Mouse (Mus musculus) embryo, embryonic 11.5 days (tissue): ENCODE data around the gene Bnc2.

Experiments
- DNase-seq: peaks from one replicate; pipeline ENCODE4 v3.0.0-alpha.2; 2012; ENCODE audit warnings: low read depth, low spot score

The Bnc2 gene

DNA sequence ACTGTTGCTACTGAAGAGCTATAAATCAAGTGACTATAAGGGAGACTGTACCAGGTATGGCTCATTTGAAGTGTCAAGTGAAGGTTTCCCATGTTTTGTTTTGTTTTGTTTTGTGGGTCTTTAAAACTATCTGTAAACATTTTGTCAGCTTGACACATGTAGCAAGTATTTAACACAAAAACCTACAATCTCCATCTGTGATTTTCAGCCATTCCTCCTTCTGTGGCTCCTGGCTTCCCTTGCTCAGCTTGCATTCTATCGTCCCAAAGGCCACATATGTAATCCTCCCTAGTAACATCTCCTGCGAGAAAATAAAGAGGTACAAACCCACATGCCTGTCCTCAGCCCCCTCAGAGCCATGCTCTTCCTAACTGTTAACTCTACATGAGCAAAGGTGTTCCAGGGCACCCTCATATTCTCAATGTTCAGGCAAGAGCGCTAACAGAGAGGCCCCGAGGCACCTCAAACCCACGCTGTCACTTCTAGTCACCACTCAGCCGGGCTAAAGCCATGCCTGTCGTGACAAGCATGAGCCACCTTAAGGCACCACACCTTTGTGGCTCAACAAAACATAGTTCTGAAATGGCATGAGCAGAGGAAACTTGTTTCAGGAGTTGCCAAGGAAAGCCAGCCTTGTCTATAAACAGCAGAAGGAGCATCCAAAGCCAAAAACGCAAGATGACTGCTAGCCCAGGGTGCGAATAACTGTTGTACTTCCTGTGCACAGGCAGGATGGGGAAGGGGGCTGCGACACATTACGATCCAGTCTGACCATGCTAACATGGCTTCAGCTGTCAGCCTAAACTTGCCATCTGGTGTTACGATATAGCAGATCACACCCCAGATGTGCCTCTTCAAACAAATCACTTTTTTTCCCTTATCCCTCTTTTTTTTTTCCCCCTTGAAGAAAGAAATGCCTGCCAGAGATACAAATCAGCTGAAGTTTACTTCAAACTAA, 42.0 kb downstream of the Bnc2 start:
- no peak for DNase-seq

DNA sequence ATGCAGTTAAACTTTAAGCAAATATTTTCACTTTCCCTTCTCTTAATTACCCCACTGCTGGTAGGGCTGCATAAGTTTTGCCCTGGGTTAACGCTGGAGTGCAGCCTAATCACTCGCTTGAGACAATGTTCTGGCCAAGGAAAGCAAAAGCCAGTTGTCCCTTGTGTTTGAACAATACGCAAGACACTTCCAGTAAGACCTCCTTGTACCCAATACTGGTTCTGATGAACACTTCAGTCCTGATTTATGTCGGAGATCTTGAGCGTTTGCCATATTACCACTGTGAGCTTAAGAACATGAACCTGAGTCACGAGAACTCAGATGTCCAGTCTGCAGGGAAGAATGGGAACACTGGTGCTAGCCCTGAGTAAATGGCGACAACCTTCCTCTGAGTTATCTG, 47.5 kb downstream of the Bnc2 start:
- DNase-seq: no peak

DNA sequence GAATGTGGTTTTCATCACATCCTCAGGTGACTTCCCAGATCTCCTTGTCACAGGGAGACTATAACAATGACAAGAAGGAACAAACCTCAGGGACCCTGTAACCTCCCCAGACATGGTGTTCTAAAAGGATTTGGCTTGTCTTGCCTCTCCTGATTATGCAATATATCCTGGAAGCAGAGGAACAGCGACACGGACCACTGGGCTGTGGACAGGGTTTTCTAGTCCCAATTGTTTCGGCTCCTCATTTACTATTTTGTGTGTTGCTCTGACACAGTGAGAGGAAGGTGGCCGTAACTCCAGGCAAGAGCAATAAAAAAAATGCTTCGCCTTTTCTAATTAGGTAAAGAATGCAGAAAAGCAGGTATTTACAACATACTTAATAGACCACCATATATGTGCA, 51.8 kb downstream of the Bnc2 start:
- DNase-seq: no peak

DNA sequence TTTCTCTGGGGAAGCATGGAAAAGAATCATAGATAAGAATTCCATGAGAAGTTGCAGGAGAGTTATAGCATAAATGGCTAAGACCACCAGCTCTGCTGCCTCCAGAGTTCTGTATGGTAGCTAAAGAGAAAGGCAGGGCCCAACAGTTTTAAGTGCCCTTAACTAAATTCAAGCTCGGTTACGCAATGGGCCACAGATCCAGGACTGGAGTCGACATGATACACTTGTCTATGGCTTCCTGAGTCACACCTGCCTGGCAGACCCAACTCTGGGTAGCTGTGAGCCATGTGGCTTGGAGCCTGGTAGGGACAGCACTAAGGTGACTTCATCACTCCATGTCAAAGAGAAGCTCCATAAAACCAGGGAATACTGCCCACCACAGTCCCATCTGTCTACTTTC, 53.3 kb downstream of the Bnc2 start:
- no peak for DNase-seq

DNA sequence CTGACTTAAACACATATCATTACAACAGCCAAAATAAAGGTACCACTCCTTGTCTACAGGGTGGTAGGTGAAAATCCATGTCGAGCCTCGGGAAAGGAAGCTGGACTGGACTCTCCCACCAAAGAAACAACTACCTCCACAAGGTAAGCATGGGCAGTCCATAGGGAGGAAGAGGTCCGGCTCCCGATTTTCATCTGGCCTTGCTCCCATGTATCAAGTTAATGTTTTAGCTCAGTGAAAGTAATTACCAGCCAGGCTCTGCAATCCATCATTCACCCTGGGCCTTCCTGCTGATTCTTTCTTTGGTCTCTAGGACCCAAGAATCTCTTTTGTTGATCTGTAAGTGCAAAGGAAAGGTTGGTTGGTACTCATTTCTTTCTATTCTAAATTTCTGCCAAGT, 65.2 kb downstream of the Bnc2 start:
- DNase-seq: no peak

DNA sequence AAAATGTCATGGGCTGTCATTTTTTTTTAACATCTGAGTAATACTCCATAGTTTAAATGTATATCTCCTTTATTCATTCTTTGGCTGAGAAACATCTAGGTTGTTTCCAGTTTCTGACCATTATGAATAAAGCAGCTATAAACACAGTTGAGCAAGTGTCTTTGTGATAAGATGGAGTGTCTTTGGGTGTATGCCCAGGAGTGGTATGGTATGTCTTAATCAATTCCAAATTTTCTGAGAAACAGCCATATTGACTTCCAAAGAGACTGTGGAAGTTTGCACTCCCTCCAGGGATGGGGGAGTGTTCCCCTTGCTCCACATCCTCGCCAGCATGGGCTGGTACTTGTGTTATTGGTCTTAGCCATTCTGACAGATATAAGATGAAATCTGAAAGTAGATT, 70.6 kb downstream of the Bnc2 start:
- DNase-seq: no peak

DNA sequence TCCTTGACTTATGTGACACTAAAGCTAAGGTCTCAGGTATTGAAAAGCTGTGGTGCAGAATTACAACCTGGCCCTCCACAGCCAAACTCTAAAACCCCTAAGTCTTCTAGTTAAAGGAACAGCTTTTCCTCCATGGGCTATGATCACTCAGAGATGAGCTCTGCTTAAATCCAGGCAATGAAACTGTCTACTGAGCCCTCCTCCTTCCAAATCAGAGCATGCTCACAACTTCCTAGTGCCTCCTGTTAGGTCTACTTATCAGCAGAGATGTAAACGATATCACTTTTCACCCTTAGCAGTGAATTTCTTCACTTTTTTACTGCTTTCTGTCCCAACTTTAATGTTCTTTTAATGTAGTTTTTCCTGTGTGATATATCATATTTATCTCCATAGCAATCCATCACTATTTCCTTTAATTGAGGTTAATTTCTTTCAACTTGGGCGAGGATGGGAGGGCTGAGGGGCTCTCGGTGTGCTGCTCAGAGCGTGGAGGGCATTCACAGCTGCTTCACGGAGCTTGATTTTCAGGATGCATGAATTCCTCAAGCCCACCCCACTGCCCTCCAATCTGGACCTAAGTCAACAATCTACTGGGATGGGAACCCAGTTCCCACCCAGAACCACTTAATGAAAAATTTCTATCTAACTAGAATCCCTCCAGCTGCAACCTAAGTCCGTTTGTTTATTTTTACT, 94.7 kb downstream of the Bnc2 start:
- no peak for DNase-seq

DNA sequence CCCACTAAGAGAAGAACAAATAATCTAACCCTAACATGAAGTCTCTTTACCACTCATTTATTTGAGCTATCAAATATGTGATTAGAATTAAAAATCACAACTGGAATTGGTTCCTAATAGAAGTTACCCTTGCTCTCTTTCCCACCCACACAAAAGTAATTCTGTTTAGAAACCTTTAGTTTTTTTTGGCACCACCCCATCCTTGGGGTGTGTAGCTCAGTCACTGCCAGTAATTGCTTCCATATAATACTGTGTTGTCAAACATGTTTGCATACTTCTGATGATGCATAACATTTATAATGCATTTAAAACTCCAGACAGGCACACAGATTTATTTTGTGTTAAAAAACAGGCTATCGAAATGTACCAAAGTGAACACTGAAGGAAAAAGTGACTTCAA, 96.8 kb downstream of the Bnc2 start:
- DNase-seq: no peak

DNA sequence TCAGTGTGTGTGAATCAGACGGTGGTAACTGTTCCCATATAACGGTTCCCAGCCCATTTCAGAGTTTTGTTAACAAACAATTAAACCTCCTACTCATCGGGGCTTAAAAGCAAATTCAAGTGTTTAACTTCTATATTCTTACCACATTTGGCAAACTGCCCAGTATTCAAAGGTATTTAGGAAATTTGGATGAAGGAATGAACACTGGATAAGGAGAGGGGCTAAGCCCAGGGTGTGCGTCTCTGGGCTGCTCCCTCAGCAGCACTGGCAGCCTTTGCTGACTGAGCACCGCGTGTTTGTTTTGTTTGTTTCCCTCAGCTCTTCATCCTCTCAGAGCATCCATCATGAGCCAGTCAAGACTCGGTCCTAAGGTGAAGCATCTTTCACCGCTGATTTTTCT, 109.0 kb downstream of the Bnc2 start:
- DNase-seq: no peak

DNA sequence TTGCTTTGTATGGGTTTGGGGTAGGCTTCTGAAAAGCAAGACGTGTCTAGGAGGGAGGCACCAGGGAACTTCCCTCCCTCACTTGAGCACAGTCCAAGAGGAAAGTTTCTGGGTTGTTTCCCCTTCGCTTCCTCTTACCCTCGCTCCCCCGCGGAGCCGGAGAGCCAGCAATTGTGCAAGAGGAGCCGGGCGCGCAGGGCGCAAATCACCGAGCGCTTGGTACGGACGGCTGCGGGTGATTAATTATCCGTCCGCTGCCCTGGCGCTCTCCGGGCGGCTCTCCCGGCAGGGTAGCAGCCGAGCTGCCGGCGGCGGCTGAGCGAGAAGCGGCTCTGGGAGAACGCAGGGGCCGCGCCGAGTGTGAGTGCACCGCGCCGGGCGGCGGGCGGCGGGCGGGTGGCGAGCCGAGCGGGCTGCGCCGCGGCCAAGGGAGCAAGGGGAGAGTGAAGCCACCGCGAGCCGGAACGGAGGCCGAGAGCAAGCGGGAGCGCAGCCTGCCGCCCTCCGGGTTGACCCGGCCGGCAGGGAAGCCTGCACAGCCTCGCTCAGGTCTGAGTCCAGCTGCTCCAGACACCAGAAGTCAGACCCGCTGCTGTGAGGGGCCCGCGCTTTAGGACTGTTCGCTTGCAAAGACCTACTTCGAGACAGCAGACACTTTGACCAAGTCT, 129.7 kb downstream of the Bnc2 start:
- peak; percentile 51 for DNase-seq

DNA sequence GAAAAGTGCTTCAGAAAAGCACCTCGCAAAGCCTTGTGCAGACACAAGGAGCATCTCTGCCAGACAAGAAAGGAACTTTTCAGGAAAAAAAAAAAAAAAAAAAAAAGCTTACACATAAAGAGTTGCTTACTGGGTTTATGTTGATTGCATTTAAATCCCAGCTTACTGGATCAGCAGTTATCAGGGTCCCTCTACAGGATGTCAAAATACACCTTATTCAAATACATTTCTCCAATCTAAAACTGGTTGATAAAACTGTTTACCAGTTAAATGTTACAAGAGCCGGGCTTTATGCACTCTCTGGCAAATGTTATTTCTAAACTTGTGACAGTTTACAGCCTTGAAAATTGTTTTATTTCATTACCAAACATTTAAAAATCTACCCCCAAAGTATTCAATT, 130.4 kb downstream of the Bnc2 start:
- no peak for DNase-seq

DNA sequence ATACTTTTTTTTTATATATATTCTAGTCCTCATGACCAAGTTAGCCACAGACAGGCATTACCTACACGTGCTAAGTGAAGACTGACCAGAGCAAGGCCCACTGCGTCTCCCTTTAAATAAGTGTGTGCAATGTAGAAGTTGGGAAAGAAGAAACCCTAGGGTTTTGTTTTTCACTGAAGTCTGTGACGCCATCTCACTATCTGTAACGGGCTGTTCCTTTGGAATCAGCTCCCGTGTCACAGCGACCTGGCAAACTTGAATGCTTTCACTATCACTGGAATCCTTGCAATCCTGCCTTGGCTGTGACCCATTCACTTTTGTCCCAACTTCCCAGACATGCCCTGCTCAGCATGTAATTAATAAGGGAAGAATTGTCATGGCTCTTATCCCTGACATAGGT, 134.5 kb downstream of the Bnc2 start:
- no peak for DNase-seq

DNA sequence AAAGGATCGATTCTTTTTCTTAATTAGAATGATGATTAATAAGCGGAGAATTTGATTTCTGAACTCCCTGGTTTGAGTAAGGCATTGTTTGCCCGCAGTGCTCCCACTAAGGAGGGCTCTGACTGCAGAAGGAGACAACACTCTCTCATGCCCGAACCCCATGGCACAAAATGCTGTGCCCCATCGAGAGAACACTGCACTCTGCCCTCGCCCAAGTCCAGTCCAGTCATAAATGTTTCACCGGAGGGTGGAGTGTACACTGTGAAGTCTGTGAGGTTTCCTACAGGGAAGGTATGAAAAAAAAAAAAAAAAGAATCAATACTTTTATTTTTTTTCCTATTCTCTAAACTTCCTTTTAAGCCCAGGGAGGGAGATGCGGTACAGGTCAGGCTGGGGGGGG, 135.7 kb downstream of the Bnc2 start:
- no peak for DNase-seq

DNA sequence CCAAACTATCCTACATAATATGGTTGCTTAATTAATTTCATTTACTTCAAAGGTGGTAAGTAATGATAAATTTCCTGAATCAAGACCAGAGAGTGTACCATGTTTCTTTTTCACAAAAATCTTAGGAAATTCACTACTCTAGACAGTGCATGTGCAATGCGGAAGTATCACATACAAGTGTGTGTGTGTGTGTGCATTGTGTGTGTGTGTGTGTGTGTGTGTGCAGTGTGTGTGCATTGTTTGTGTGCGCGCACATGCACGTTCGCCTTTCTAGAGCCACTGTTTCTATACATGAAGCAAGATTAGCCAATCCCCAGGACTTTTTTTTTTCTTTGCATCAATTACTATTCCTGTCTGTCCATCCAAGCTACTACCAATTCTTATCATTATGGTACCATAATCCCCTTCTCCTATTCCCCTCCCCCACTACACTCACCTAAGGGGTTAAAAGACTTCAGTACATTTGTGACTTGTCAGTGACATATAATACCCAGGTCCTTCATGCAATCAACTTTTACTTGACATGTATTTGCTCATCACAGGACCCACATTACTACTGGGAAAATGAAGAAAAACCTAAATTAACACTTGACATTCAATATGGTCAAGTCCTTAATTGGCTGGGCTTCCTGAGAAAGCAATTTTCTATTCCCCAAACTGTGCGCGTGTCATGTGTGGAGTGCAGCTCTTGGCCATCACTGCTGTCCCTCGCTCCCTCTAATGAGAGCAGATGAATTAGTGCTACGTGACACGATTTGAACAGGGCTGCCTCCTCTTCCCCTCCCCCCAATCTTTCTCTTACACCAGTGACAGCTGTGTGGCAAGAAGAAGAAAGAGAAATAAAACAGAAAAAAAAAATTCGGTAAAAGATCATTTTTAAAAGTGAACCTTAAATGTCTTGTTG, 145.9 kb downstream of the Bnc2 start:
- DNase-seq: no peak

DNA sequence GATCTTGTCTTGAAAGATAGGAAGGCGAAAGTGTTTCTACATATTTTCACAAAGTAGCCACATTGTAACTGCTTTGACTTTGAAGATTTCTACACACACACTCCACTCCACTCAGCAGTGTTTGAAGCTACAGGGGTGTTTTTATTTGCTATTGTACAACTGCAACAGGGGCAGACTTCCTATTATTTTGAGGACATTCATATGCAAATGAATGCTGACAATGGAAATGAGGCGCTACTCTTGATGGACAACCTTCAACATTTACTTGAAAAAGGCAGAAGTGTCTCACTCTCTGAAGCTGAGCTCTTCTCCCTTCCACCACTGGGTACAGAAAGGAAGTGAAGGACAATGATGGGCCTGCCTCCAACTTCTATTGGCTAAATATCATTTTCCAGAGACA, 146.7 kb downstream of the Bnc2 start:
- no peak for DNase-seq

DNA sequence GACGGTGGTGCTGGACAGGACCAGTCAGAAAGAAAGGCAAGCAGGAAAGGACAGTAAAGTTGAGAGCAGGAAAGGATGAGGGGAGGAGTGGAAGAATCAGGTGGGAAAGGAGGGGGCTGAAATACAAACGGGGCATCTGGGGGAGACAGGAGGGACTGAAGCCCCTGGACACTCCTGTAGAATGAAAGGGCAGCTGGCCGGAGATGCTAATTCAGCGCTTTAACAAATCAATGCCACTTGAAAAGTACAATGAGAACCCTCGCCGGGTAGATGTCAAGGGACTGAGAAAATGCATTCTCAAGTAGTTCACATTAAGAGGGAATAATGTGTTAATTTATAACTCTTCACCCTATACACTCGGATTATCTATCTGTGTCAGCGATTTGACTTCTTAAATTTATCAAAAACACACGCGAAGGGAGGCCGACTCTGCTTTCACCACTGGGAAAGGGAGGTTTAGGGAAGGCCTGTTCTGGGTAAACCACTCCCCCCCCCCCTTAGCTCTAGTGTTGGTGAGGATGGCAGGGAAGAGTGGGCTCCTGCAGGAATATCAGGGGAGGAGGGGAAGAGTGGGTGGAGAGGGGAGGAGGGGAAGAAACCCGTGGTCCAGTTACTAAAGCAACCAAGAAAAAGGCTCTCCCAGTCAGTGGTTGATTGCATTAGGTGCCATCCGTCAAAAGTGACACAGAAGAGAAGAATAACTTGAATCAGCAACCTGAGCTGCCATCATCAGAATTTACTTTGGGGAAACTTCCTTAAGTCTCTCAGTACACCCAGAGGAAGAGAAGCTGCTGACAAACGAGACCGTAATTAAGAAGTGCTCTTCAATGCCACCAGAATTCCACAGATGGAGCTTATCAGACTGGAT, 147.8 kb downstream of the Bnc2 start:
- no peak for DNase-seq

DNA sequence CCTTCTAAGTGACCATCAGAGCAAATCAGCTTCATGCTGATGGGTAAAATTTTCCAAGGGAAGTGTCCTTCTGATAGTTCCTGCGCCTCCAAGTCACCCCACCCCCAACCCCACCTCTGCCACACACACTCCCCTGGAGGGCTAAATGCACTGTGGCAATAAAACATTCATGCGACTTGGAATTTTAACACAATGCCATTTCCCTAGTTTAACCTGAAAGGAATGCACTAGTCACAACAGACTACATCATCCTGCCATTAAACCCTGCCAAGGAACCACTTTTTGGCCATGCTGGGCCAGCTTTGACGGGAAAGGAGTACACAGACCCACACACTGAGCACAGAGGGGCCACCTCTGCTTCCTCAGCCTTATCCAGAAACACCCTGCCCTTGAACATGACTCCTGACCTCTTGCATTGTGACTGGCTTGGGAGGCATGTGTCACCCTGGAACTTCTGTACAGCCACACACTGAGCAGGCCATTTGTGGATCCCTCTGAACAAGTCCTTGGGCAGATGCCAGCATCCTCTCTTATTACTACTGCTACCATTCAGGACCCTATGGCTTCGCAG, 151.3 kb downstream of the Bnc2 start:
- no peak for DNase-seq

DNA sequence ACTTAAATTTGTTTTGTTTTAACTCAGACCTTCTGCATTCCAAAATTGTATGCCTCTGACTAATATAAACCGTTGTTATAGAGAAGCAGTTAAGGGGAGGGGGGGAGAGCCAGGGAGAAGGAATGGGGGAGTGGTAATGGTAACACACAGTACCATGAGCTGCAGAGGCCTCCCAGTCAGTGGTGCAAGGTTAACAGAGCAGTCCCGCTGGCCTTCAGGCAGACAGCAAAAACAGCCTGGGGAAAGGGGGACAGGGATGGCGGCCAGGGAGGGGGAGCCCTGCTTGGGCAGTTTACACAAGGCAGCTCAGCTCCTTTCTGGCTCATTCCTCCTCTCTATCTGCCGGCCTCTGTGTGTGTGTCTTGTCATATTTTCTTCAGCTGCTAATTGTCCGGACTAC, 151.9 kb downstream of the Bnc2 start:
- DNase-seq: no peak

DNA sequence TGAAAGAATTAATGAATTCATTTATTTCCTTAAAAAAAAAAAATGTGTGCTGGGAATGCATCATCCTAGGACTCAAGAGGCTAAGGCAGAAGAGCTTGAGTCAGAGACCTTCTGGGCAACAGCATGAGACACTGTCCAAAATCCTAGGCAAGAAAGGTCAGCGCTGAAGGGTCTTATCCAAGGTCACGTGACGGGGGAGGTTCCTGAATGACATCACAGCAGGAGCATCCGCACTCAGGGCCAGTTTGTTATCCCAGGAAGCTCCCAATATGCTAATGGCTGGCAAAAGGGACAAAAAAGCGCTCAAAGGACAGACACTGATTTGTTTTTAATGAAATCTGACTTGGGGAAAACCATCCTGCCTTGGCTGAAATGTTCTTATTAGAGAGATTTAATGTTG, 153.5 kb downstream of the Bnc2 start:
- DNase-seq: no peak

DNA sequence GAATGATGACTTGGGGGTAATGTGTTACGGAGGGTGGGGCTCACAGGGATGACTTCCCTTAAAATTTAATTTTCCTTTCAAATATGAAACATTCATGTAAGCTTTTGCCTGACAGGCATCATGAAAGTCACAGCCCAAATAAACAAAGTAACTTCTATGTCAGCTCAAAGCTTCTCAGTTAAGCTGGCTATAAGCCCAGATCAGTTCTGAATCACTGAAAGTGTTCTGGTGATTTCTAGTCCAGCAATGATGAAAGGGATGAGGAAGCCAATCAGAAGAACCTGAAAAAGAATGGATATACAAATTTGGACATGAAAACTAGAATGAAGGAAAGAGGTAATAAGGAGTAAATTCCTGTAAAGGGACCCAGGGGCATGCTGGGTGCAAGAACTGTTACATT, 164.6 kb downstream of the Bnc2 start:
- DNase-seq: no peak
